Mouse (Mus musculus) CH12.LX (cell line): ENCODE data around the gene Cdh23.

Source experiments
- CTCF ChIP-seq, 2 experiments: IDR thresholded peaks in 1 of 2; conservative IDR thresholded peaks in 1 of 2; 2 replicates each; pipeline ENCODE4 v1.5.1; 2011 to 2012; ENCODE audit warnings: low read depth in 2 of 2, low read length in 2 of 2, improper control_type of control experiment in 1 of 2, inconsistent platforms in 1 of 2, mild to moderate bottlenecking in 1 of 2, moderate library complexity in 1 of 2
- ELF1 ChIP-seq: IDR thresholded peaks from 2 replicates; pipeline ENCODE4 v1.6.1; 2014; ENCODE audit warnings: low read depth, mild to moderate bottlenecking, inconsistent platforms, low read length, improper control_type of control experiment
- EP300 ChIP-seq: IDR thresholded peaks from 2 replicates; pipeline ENCODE4 v1.6.1; 2011; ENCODE audit warnings: low read length, improper control_type of control experiment
- MAX ChIP-seq: IDR thresholded peaks from 2 replicates; pipeline ENCODE4 v1.6.1; 2011; ENCODE audit warnings: low read length, improper control_type of control experiment
- POLR2A ChIP-seq: IDR thresholded peaks from 2 replicates; pipeline ENCODE4 v1.6.1; 2011; ENCODE audit warnings: low read depth, mild to moderate bottlenecking, improper control_type of control experiment, low read length
- POLR2AphosphoS2 ChIP-seq: IDR thresholded peaks from 2 replicates; pipeline ENCODE4 v1.6.1; 2011; ENCODE audit warnings: low read depth, low read length, improper control_type of control experiment
- USF2 ChIP-seq: conservative IDR thresholded peaks from 2 replicates; pipeline ENCODE4 v1.6.1; 2011; ENCODE audit warnings: low read depth, low read length, improper control_type of control experiment

DNA sequence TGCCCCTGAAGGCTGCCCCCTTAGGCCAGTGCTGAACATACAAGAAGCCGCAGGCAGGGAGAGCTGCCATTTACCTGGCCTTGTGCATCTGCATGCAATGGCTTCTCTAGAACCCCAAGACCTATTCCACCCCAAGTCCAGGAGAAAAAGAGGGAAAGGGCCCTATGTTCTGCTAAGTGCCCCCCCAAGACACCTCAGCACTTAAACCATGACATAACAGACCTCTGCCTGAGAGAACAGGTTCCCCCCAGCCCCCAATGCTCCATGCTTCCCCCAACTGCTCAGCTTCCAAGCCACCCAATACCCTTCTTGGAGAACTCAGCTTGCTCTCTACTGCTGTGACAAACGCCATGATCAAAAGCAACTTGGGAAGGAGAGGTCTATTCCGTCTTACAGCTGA lies 17.4 kb downstream of the Cdh23 start:
- no peak for TF ChIP-seq ELF1
- TF ChIP-seq EP300: no peak
- TF ChIP-seq POLR2AphosphoS2: no peak
- TF ChIP-seq USF2: no peak
- TF ChIP-seq POLR2A: no peak
- TF ChIP-seq MAX: no peak
- no peak for TF ChIP-seq CTCF (conservative IDR thresholded peaks at IDR 0.05 in 1 of 2, IDR thresholded peaks at IDR 0.05 in 1 of 2; ENCODE audit: low read depth in 2 of 2, low read length in 2 of 2)
